Mouse (Mus musculus) stomach, postnatal 0 days (tissue): ENCODE data around the gene Ankrd11.

Experiments
- CTCF ChIP-seq: IDR thresholded peaks from 2 replicates; pipeline ENCODE4 v1.5.1; 2016; ENCODE audit warnings: antibody characterized with exemption, low read depth, mild to moderate bottlenecking, moderate library complexity
- EP300 ChIP-seq: optimal IDR thresholded peaks from 2 replicates; pipeline ENCODE3; 2016; ENCODE audit warnings: antibody characterized with exemption

DNA sequence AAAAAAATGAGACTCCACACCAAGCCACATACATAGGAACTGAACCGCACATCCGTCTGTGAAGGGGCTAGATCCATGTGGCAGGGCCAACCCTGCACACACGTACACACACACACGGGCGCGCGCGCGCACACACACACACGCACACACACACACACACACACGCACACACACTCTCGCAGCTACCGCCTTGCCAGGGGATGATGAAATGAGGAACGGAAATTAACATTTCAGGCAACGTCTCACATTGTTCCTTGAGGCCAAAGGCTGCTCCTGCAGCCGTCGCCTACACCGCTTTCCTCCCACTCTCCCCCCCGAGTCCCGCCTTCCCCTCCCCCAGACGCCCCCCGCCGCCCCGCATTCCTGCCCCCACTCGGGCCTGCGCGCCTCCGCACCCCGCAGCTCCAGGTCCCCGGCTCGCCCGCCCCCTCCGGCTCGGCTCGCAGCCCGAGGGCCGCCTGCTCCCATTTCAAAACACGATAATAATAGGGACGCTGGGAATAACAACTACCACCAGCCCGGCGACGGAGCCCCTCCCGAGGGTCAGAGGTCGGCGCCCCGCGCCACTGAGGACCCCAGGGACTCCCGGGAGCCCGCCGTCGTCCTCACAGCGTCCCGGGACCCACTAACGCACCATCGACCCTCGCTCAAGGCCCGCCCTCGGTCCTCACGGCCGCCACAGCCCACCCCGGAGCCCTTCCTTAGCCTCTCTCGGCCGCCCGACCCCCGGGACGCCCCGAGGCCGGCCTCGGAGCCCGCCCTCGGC is 886 bp downstream of the Ankrd11 start:
- TF ChIP-seq CTCF: no peak; the same call in 1 of the 2 replicates
- no peak for TF ChIP-seq EP300
